Mouse (Mus musculus): Measurements from ENCODE around the gene Rflna. TPM values are rescaled to one million over a fixed set of nuclear protein-coding genes. Genes with fewer than 3 reads are reported as not detected.

Rflna gene
- total and polyA plus RNA-seq, 3 experiments: not detected

DNA sequence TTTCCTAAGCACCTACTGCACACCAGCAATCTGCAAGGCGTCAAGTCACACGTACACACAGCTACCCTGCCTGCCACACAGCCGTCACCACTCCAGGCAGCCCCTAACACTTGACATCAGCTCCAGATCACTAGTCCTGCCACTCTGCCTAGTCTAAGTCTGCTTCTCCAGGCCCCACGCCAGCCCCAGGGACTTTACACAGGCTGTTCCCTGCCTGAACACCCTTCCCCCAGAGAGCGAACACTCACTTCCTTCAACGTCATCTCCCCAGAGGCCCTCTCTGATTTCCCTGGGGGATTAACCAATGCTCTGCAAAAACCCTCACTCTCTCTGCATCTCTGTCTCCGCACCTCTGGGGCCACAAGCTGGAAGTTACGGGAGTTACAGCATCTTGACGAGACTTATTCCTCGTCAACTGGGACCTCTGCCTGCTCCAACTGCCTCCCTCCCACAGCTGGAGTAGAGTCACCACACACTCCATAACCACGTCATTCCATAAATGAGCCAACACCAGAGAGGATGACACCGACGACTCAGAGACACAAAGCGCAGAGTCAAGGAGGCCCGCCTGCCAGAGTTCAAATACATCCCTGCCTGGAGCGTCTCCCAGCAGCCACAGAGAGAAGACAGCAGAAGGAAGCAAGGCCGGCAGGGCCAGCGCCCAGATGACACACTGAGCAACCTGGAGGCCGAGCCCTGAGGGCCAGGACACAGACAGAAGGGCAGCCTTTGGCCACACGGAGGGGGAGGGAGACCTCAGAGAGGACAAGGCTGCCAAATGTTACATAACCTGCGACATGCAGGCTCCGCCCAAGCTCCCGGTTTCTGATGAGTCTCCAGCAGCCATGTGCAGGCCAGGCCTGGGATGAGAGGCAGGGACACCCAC lies 49.8 kb downstream of the Rflna start:
- no peaks in the 10 kb centered on the region for H3K4me1 ChIP-seq (ENCODE audit: control insufficient read depth in 1 of 2, insufficient read depth in 2 of 2, low read length in 2 of 2)
- no peaks in the 10 kb centered on the region for H3K27me3 ChIP-seq (ENCODE audit: control insufficient read depth in 1 of 2, insufficient read depth in 2 of 2, low read length in 2 of 2)
- H3K36me3 ChIP-seq (ENCODE audit: control insufficient read depth in 1 of 2, insufficient read depth in 2 of 2, low read length in 2 of 2): no peaks in the 10 kb centered on the region; a peak in 1 of 4 replicates
- no peak for TF ChIP-seq CTCF (IDR thresholded peaks at IDR 0.05 in 2 of 3, conservative IDR thresholded peaks at IDR 0.05 in 1 of 3; ENCODE audit: control insufficient read depth in 1 of 3, insufficient read depth in 1 of 3, low read depth in 2 of 3, low read length in 3 of 3, poor library complexity in 1 of 3, severe bottlenecking in 1 of 3)
- no peak for TF ChIP-seq NRF1 (IDR thresholded peaks at IDR 0.05; ENCODE audit: insufficient read depth, low read depth, low read length, poor library complexity, severe bottlenecking)
- TF ChIP-seq JUND (IDR thresholded peaks at IDR 0.05; ENCODE audit: low read depth, low read length): no peak
- no peak for TF ChIP-seq TCF12 (IDR thresholded peaks at IDR 0.05; ENCODE audit: low read depth, low read length)
- TF ChIP-seq USF2 (IDR thresholded peaks at IDR 0.05; ENCODE audit: borderline replicate concordance in 1 of 2, insufficient read depth in 1 of 2, low read depth in 1 of 2, low read length in 2 of 2): no peak
- no peak for TF ChIP-seq UBTF (IDR thresholded peaks at IDR 0.05; ENCODE audit: borderline replicate concordance, insufficient read depth, low read depth, low read length)
- no peak for TF ChIP-seq POLR2AphosphoS2 (IDR thresholded peaks at IDR 0.05; ENCODE audit: low read length)
- TF ChIP-seq BHLHE40 (IDR thresholded peaks at IDR 0.05; ENCODE audit: borderline replicate concordance, low read depth, low read length): no peak
- no peak for TF ChIP-seq SMC3 (IDR thresholded peaks at IDR 0.05; ENCODE audit: low read depth, low read length)
- TF ChIP-seq ZNF384 (IDR thresholded peaks at IDR 0.05; ENCODE audit: low read depth, low read length): no peak
- no peak for TF ChIP-seq MXI1 (IDR thresholded peaks at IDR 0.05; ENCODE audit: low read depth, low read length)
- no peak for TF ChIP-seq NELFE (IDR thresholded peaks at IDR 0.05; ENCODE audit: low read depth, low read length)
- TF ChIP-seq GATA1 (IDR thresholded peaks at IDR 0.05; ENCODE audit: low read depth, low read length): no peak
- no peak for TF ChIP-seq POLR2A (IDR thresholded peaks at IDR 0.05; ENCODE audit: control insufficient read depth in 1 of 2, insufficient read depth in 1 of 2, low read depth in 1 of 2, low read length in 2 of 2, poor library complexity in 1 of 2)
- no peak for TF ChIP-seq CHD2 (IDR thresholded peaks at IDR 0.05; ENCODE audit: low read length)
- H3K9me3 ChIP-seq (replicated peaks; ENCODE audit: insufficient read depth, low read length): no peaks in the 10 kb centered on the region
- H3K4me3 ChIP-seq (ENCODE audit: control insufficient read depth in 1 of 2, insufficient read depth in 1 of 2, low read depth in 2 of 2, low read length in 2 of 2): no peak overlapping the region
- H3K27ac ChIP-seq (ENCODE audit: control insufficient read depth, low read depth, low read length): no peak overlapping the region
- H3K9ac ChIP-seq (ENCODE audit: control insufficient read depth, low read depth, low read length, poor library complexity, severe bottlenecking): no peak overlapping the region
- no peak for DNase-seq (ENCODE audit: low read depth, low spot score)
- no peaks in the 10 kb centered on the region for H3K79me2 ChIP-seq (ENCODE audit: control insufficient read depth, insufficient read depth, low read length, poor library complexity)

- DNase-seq (ENCODE audit: low read depth, low spot score): no peak
- Histone ChIP-seq H3K79me2 (ENCODE audit: control insufficient read depth, insufficient read depth, low read length, poor library complexity) (no peaks in the 10 kb centered on the region), H3K27me3 (ENCODE audit: control insufficient read depth in 1 of 2, insufficient read depth in 2 of 2, low read length in 2 of 2) (no peaks in the 10 kb centered on the region), H3K4me1 (ENCODE audit: control insufficient read depth in 1 of 2, insufficient read depth in 2 of 2, low read length in 2 of 2) (no peaks in the 10 kb centered on the region), H3K4me3 (ENCODE audit: control insufficient read depth in 1 of 2, insufficient read depth in 1 of 2, low read depth in 2 of 2, low read length in 2 of 2) (no peak overlapping the region), H3K36me3 (ENCODE audit: control insufficient read depth in 1 of 2, insufficient read depth in 2 of 2, low read length in 2 of 2) (no peaks in the 10 kb centered on the region; a peak in 1 of 4 replicates), H3K9me3 (replicated peaks; ENCODE audit: insufficient read depth, low read length) (no peaks in the 10 kb centered on the region), H3K27ac (ENCODE audit: control insufficient read depth, low read depth, low read length) (no peak overlapping the region), H3K9ac (ENCODE audit: control insufficient read depth, low read depth, low read length, poor library complexity, severe bottlenecking) (no peak overlapping the region)
- TF ChIP-seq MAX (IDR thresholded peaks at IDR 0.05; ENCODE audit: low read length) (no peak), MYB (IDR thresholded peaks at IDR 0.05; ENCODE audit: low read depth, low read length) (no peak)
Measured at GRCm38 (mm10) chr5:125053661-125054060, 50.6 kb downstream of the Rflna start.

All from MEL (cell line).